Mouse (Mus musculus) frontal cortex, adult (tissue): ENCODE data around the gene Kif1c.

Source experiments
- ATAC-seq: cut with Nextera tagmentation; 2 replicates; pipeline ENCODE4 v1.9.2; 2017; ENCODE audit warnings: mild to moderate bottlenecking, moderate library complexity, mixed read lengths; ENCODE audit not compliant: low TSS enrichment

Kif1c gene

DNA sequence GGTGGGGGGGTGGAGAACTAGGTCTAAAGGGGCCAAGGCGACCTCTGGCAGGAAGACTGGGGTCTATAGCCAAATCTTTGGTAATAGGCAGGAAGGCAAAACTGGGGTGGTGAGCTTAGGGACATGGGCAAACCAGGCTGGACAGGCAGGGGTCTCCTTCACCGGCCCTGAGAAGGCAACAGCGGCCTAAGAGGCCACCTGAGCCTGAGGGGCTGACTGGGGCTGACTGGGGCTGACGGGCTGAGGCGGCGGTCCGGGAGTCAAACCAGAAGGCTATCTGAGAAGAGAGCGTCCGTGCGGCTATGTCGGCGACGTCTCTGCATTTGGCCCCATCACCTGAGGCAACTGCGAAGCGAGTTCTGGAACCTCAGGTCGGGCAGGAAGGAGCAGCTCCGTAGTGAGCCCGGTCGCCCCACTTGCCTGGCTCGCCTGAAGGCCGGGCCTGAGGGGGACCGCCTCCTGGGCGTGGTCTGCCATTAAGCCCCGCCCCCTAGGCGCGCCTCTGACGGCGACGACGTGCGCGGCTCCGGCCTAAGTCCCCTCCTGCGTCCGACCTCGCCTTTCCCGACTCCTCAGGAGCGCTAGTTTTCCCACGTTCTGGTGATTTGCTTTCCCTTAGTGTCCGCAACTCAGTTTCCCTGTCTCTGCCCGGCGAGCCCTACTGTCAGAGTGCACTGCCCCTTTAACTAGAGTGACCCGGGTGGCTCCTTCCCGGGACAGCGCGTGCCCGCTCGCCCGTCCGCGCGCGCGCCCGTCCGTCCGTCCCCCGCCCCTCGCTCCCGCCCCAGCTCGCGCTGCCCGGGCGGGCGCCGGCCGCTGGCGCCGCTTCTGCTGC, at the start of gene Kif1c, which contains the start of gene Inca1:
Gene Kif1c, plus strand, starts transcription at position 827 of the 835 bp plus-strand sequence.
Gene Inca1, minus strand, starts transcription at position 434 of the 835 bp plus-strand sequence.
- peak; percentile 87 for ATAC-seq

DNA sequence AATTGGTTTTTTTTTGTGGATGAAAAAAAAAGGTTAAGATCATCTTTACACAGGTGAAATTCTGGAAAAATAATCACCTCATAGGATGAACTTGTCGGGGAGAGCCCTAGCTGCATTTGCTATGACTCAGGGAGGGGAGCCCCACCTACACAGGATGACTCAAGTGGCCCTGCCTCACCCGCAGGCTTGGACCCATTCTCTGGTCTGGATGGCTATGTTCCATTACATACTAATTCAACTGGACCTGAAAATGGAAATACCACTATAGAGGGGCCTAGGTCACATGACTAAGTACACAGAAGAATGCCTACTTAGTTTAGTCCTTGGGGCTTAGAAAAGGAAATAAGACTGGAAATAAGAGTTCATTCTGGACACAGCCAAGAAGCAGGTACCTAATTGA, 49.0 kb upstream of the Kif1c start:
- no peak for ATAC-seq

GRCm38 (mm10) chr11:70652029-70652883, 48.1 kb upstream of the Kif1c start:
- no peak for ATAC-seq

DNA sequence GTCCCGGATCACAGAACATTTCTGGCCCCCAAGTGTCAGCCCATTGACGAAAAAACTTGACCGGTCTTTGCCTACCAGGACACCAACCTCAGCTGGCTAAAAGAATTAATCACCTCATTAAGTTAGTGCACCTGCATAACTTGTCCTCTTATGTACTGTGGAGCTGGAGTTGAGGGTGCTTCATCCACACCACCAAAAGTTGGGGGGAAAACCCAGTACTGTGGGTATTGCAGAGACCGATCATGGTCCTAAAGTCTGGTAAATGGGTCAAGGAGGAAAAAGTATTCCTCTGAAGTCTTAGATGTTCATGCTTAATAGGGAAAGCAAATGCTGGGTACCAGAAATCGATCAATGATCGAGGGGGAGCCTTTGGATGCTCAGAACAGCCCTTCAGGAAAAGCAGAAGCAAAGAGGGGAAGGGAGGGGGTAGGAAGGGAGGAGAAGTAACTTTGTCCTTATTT, 47.4 kb upstream of the Kif1c start:
- ATAC-seq, result no peak

DNA sequence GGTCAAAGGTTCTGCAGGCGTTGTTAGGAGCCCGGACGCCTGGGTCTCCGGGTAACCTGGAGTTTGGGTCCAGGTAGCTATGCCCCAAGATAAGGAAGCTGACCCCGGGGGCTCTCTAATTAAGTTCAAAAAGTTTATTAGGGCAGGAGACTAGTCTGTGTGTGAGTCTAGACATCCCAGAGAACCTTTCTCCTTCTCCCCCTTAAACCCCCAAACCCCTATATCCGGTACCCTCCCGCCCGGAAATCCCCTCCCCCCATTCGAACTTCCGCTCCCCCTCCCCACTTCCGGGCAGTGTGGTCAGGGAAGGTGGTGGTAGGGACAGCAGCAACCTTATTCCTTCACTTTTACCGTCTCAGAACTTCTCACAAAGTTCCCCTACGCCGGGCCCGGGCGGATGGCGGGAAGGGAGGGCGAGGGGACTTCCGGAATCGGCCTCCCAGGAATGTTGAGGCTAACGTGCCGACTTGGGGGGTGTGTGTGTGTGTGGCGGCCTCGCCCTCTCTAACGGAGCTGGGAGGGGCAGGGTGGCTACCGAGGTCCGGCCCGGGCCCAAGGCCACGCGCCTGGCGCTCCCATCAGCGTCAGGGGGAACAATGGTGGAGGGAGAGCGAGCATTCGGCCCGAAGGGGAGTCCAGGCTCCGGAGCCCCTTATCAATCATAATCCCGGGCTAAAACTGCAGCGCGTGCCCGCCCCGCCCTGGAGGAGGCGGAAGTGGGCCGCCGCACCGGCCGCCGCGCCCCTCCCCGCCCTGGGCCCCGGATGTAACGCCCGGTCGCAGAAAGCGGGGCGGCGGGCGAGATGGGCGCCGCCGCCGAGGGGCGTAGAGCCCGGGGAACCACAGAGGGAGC, 46.8 kb upstream of the Kif1c start:
- ATAC-seq, result peak; percentile 10; the same call in 1 of the 2 replicates

GRCm38 (mm10) chr11:70654198-70654922, 46.0 kb upstream of the Kif1c start, which contains the start of gene Pfn1:
Gene Pfn1 (minus strand): TSS chr11:70654644.
- ATAC-seq, result peak; percentile 65

- ATAC-seq, result peak; percentile 58
Measured at GRCm38 (mm10) chr11:70654923-70655570, 45.3 kb upstream of the Kif1c start.

GRCm38 (mm10) chr11:70655571-70656455, 44.5 kb upstream of the Kif1c start:
- no peak for ATAC-seq

DNA sequence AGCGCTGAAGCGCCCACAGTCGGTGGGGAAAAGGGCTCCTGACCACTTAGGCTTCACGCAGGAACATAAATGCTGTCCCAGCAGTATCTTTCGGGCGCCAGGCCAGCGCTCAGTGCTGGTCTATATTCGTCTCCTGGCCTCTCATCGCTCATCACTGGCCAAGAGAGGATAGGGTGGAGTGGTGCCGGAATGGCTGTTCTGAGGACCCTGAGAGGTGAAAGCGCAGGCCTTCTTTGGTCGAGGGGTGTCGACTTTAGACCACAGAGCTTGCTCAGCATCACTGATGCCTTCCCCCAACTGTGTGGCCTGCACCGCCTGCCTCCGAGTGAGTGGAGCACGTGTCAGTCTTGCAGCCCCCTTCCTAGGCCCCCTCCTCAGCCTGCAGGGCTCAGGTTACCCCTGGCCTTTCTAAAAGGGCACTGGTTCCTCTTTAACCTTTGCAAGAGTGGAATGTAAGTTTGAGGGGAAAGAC, 43.9 kb upstream of the Kif1c start:
- ATAC-seq, result no peak

DNA sequence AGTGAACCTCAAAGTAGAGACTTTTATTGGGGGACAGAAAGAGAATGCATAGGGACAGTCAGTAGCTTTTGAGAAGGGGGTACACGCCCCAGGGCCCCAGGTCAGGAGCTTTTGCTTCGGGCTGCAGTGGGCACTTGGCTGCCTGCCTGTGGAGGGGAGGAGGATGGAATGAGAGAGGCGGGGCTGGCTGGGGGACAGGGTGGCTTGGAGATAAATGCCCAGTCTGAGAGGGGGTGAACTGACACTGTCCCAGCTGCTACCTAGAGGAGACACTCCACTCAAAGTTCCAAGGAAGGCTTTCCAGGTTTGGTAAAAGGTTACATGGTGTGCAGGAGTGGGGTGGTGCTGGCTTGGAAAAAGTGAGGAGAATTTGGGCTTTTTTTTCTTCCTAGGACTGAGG, 43.4 kb upstream of the Kif1c start, which contains the start of gene Eno3:
Gene Eno3, plus strand, starts transcription at position 239 of the 400 bp plus-strand sequence.
- no peak for ATAC-seq

DNA sequence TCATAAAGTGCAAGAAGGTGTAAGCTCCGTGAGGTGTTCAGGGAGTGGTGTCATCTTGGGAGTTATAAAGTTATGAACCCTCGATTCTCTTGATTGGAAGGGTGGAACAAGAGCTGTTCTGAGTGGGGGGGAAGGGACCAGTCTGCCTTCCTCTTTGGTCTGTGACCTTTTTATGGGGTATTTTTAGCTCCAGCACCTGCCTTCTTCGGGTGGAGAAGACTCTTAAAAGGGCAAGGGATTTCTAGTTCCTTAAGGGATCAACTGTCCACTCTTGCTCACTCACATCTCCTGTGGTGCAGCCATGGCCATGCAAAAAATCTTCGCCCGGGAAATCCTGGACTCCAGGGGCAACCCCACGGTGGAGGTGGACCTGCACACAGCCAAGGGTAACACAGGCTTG, 42.8 kb upstream of the Kif1c start:
- no peak for ATAC-seq

DNA sequence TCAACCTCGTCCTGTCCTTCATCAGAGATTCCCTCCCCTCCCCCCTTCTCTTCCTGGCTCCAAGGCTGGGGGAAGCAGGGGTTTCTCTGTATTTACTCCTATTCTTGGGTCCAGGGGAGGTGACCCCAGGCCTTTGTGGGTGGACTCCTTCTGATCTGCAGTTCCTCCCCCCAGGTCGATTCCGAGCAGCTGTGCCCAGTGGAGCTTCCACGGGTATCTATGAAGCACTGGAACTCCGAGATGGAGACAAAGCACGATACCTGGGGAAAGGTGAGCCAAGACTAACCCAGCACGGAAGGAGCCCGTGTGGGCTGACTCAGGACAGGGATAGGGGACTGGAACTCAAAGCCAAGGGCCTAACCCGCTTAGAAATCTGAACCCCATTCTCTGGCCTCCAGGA, 42.4 kb upstream of the Kif1c start:
- no peak for ATAC-seq

DNA sequence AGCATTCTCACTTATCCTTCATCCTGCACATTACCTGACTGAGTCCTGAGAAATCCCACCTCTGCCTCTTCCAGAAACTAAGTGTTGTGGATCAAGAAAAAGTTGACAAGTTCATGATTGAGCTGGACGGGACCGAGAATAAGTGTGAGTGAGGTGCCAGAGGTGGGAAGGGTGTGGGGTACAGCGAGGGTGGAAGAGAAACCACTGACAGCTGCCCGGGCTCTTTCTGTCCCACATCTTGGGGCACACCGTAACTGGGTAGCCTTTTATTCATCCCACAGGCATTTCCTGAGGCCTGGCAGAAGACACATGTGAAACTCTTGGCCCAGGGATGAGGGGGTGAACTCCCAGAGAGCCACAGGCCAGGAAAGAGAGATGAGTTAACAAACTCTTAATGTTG, 41.8 kb upstream of the Kif1c start:
- ATAC-seq, result no peak

DNA sequence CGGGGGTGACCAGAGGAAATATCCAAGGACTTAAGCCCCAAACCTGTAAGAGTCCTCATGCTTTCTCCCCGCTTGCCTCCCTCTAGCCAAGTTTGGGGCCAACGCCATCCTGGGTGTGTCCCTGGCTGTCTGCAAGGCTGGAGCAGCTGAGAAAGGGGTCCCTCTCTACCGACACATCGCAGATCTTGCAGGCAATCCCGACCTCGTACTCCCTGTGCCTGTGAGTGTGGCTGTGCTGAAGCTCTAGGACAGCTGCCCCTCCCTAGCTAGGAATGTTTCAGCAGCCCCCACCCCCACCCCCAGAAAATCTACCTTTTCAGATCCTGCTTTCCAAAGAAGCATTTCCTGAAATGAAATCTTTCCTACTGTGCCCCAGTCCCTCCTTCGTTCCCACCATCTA, 41.4 kb upstream of the Kif1c start:
- ATAC-seq, result no peak

- no peak for ATAC-seq
Measured at GRCm38 (mm10) chr11:70660571-70660970, 39.8 kb upstream of the Kif1c start.

- no peak for ATAC-seq
Measured at GRCm38 (mm10) chr11:70663101-70663500, 37.2 kb upstream of the Kif1c start.

- ATAC-seq, result no peak
Measured at GRCm38 (mm10) chr11:70663957-70664356, 36.4 kb upstream of the Kif1c start.

GRCm38 (mm10) chr11:70664741-70665140, 35.6 kb upstream of the Kif1c start:
- ATAC-seq, result no peak

- no peak for ATAC-seq
Measured at GRCm38 (mm10) chr11:70666687-70667086, 33.7 kb upstream of the Kif1c start.
